Mouse (Mus musculus): ENCODE measurements around the gene Sac3d1.

GRCm38 (mm10) chr19:6136397-6136796 is 17.9 kb upstream of the Sac3d1 start:
- TF ChIP-seq CTCF (IDR thresholded peaks at IDR 0.05; ENCODE audit: low read depth) (no peak), EP300 (IDR thresholded peaks at IDR 0.05; ENCODE audit: low read depth) (no peak)

Data from liver, embryonic 14.5 days (tissue).